Mouse (Mus musculus): ENCODE measurements around the gene Mrgpra2b.

DNA sequence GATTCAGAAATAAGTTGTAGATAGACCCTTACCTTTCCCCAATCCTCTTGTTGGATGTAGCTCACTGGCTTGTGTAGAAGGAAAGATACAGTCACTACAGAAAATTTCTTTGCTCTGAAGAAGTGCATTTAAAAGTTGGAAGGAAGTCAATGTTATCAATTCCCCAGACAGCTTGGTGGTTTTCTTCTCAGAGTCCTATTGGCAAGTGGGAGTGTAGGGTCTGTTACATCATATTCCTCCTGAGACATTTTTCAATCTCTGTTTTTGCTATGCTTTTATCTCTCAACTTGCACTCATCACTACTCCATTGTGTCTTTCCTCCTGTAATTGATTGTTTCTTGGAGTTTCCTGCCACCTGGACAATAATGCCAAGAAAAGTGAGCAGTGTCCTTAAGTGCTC is at the start of gene Mrgpra2b:
- no peak for TF ChIP-seq CTCF (conservative IDR thresholded peaks at IDR 0.05; ENCODE audit: low read length)
- no peak for TF ChIP-seq NANOG (IDR thresholded peaks at IDR 0.05; ENCODE audit: borderline replicate concordance, low read length)
- no peak for TF ChIP-seq POU5F1 (IDR thresholded peaks at IDR 0.05; ENCODE audit: borderline replicate concordance, low read length)
